Mouse (Mus musculus) cerebral cortex, adult 2 months (tissue): Measurements from ENCODE around the gene Pfdn5.

Source experiments
- WGBS: fragments of 180-500 bp; shearing (Covaris S2); methylation state at CpG from one replicate; pipeline ENCODE4 v1.1.7; 2018; 5-methylcytosine and 5-hydroxymethylcytosine counted together

Pfdn5 gene

GRCm38 (mm10) chr15:102336946-102337345, 11.0 kb downstream of the Pfdn5 start:
- 88% methylated on average over 4 of the region's 4 CpGs for WGBS

DNA sequence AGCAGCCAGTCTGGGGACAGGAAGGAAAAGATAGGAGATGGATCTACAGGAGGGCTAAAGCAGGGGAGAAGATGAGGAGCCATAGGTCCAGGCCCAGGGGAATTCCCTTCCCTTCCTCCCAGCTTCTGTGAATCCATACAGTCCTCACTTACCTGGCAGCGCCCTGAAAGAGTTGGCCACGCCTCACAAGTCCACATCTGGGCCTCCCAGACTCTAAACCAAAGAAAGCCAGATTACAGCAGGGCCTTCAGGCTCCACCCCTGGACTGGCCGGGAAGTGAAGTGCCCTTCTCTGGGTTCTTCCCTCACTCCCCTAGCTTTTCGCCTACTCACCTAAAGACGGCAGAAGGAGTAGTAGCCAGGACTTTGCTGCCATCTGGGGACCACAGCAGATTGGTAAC, 13.7 kb downstream of the Pfdn5 start:
- 74% methylated on average over 5 of the region's 5 CpGs for WGBS

- 7% methylated on average over 1 of the region's 1 CpGs for WGBS
These were observed 15.7 kb downstream of the Pfdn5 start for GRCm38 (mm10) chr15:102341580-102341979.

GRCm38 (mm10) chr15:102344490-102344889, 18.6 kb downstream of the Pfdn5 start:
- 92% methylated on average over 3 of the region's 3 CpGs for WGBS

DNA sequence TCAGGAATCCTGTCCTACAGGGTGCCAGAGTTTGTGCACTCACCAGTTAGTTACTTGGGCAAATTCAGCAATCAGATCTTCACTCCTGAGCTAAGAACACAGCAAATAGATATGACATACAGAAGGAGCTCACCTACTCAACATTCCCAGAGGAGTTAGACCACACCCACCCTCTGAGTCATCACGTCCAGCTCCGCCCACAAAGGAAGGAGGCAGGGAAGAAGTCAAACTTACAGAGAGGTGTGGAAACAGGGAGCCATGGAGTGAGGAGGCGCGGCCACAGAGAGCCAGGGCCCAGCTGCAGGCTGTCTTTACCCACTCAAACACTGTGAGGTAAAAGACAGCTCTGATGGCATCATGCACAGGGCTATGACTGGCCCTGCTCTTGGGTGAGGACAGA, 20.5 kb downstream of the Pfdn5 start:
- 88% methylated on average over 4 of the region's 4 CpGs for WGBS

GRCm38 (mm10) chr15:102350138-102350941, 24.4 kb downstream of the Pfdn5 start, which contains the start of gene Aaas:
TSS of gene Aaas (minus strand) at chr15:102350771.
- under 1% methylated on average over 56 of the region's 56 CpGs for WGBS

DNA sequence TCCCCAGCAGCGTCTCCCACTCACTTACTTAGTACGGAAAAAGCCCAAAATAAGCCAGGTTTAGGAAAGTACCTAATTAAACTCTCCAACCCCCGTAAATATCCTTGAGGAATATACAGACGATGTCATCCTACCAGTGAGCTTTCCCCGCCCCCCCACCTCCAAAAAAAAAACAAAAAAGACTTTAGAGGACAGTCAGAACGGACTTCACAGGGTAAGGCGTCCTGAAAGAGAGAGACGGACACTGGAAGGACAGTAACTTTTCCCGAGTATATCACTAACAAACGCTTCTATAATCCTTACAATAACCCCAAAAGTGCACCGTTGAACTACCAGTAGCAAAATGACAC, 25.0 kb downstream of the Pfdn5 start:
- 6% methylated on average over 11 of the region's 11 CpGs for WGBS

DNA sequence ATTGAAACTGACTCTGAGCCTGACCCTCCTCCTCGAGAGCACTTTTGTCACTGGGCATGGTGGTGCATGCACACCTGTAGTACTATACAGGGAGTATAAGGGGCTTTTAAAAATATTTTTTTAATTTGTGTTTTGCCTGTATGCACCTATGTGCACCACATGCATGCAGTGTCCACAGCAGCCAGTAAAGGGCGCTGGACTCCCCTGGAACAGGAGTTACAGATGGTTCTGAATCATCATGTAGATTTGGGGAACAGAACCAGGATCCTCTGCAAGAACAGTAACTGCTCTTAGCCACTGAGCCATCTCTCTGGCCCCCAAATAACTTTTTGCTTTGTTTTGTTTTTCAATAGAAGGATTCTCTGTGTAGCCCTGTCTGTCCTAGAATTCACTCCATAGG, 26.3 kb downstream of the Pfdn5 start:
- WGBS: 69% methylated on average over 2 of the region's 2 CpGs

- 90% methylated on average over 2 of the region's 2 CpGs for WGBS
These were observed 28.1 kb downstream of the Pfdn5 start for GRCm38 (mm10) chr15:102353986-102354385.

DNA sequence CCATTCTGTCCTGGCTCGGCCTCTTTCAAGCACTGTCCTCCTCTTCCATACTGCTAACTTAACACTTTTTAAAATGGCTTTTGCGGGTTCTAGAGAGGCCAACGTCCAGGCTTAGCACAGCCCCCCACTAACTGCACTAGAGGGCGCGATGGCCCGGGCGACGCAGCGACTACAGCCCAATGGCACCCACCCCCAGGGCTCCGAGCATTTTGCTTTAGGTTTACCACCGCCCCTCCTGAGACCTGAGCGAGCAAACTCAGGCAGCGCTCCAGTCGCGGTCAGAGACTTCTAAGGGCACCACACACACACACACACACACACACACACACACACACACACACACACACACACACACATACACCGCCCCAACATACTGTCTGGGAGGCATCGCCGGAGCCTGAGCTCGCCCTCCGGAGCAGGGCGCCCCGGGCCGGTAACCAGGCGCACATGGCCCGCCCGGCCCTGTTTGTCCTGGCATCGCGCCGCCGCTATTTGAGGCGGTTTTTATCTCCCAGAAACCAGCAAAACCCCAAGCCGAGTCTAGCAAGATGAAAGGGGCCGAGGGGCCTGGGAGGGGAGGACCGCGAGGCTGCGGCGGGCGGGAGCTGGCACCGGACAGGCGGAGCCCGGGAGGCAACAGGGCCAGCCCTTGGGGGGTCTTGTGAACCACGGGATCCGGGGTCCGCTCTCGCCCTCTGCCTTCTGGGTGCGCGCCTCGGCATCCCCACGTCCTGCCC, 29.4 kb downstream of the Pfdn5 start:
- WGBS: under 1% methylated on average over 49 of the region's 49 CpGs

DNA sequence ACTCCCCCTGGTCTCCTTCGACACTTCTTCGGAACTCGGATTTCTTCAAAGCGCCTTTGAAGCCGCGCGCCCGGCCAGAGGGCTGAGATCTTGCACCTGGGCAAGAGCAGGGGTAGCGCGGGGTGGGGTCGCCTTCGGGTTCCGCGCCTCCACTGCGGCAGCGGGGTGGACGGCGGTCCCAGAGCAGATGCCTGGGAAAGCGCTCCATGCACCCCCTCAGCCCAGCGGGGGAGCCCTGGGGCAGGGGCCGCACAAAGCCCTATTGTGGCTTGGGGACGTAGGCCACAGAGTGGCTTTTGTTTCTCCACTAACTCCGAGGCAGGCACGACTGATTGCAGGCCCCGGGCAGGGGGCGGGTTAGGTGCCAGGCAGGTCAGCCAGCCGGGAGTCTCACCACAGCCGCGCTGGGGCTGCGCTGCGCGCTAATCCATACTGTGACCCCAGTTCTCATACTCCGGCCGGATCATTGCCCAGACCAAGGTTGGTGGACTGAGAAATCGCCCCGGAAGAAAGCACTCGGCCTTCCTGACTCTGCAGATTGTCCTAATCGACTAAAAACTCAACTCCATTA, 30.0 kb downstream of the Pfdn5 start:
- 13% methylated on average over 38 of the region's 38 CpGs for WGBS

DNA sequence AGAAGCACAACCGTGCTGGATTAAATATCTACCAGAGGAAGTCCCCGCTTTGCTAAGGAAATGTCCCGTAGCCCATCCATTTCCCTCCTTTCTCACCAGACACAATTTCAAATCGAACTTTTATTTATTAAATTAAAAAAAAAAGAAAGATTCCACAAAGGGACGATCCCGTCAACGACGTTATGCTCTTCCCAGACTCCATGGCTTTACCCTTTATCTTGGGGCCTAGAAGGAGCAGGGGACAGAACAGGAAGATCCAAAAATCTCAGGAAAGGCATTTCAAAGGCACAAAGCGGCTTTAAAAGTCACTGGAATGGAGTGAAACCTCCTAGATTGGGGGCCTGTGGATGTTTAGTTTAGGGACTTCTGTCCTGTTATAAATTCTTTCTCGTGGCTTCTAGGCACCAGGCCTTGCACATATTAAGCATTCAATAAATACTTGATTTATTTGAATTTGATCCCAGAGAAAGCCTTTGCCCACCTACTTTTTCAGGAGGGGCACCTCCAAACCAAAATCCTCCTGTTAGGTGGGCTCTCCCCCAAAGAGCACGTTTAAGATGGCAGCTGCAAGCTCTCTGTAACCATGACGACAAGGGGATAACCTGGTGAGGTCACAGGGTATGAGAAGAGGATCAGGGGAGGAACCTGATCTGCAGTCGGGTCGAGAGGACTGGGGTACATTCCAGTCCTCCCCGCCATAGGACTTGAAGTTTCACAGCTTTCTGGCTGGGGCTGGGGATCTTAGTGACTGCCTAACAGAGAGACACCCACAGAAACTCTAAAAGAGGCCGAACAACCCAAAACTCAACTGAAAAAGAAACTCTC, 30.8 kb downstream of the Pfdn5 start:
- WGBS: 79% methylated on average over 16 of the region's 16 CpGs

DNA sequence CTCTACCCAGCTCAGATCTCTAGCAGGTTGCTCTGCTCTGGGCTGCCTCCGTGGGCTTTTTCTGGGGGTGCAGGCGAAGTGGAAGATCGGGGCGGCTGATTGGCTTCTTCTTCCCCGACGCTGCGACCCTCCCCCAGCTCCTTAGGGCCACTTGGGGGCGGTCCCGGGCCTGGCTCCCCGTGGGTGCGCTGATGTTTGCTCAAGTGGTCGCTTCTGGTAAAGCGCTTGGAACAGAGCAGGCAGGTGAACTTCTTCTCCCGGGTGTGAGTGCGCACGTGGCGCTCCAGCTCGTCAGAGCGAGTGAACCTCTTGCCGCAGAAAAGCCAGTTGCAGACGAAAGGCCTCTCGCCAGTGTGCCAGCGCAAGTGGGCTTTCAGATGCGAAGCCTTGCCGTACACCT, 32.2 kb downstream of the Pfdn5 start:
- 13% methylated on average over 25 of the region's 25 CpGs for WGBS

DNA sequence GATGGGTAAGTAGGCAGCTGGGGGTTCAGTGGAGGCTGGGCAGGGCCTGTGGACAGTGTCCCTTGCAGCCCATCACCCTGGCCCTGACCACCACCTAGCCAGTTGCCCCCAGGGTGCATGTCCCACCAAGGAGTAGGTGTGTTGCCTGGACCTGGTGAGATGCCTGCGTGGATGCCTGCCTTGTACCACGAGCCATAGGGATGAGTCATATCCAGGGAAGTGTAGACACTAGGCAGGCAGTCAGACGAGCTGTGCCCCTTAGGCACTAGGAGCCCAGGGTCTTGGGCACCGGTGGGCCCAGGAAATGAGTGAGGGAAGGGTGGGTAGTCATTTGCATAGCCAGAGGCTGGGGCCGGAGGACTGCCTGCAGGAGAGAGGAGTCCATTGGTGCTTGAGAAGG, 32.9 kb downstream of the Pfdn5 start:
- 46% methylated on average over 5 of the region's 5 CpGs for WGBS

GRCm38 (mm10) chr15:102362648-102363047, 36.7 kb downstream of the Pfdn5 start:
- WGBS: 24% methylated on average over 14 of the region's 14 CpGs

DNA sequence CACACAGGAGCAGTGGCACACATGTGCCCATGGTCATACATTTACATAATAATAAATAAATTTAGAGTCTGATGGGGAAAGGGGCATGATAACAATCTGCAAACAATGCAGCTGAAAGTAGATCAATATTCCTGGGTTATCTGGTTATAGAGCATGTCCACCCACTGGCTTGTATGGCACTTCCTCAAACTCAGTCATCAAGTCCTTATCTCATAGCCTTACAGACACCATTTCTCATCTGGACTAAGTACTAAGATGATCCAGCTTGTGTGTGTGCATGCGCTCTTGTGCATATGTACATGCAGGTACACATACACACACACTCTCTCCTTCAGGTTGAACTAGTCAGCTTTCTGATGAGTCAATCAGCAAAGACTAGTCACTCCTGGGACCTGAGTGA, 38.8 kb downstream of the Pfdn5 start:
- 98% methylated on average over 1 of the region's 1 CpGs for WGBS

- 17% methylated on average over 7 of the region's 7 CpGs for WGBS
These were observed 40.3 kb downstream of the Pfdn5 start for GRCm38 (mm10) chr15:102366238-102366637.

DNA sequence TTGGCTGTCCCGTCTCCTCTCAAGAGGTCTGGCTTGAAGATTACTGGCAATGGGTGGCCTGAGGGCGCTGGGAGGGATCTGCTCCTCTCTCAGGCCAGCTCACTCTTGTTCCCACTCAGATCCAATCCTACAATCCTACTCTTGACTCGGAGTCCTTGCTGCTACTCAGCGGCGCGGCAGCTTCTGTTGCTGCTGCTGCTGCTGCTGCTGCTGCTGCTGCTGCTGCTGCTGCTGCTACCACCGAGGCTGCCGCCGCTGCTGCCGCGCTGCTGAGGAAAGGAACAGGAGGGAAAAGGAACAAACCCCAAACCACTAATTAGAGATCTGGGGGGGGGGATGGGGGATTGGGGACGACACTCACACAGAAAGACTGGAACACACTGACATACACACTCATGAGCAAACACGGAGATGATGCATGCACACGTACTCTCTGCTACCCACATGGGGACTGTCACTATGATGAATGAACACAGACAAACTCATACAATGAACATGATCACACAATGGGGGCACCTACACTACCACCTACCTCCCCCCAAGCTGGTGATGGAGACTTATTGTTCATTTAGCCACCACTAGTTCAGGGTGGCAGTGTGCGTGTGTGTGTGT, 40.9 kb downstream of the Pfdn5 start, which contains the start of gene Sp7:
TSS of gene Sp7 (minus strand) at position 450 of the 612 bp plus-strand sequence.
- WGBS: 7% methylated on average over 15 of the region's 15 CpGs

DNA sequence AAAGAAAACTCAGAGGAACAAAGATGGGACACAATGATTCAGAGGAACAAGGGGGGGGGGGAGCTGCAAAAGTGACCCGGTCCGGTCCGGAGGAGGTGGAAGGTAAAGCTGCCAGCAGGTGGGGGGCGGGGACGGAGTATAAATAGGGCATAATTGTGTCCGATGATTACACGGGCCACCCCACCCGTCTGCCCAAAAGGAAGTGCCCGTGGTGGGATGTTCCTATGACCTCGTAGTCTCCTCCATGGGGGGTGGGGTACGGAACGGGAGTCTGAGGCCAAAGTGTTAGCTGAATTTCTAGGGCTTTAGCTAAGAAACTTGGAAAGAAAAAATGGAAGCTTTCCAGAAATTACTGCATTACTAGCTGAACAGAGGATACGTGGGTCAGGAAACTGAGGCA, 44.1 kb downstream of the Pfdn5 start:
- 18% methylated on average over 13 of the region's 13 CpGs for WGBS

DNA sequence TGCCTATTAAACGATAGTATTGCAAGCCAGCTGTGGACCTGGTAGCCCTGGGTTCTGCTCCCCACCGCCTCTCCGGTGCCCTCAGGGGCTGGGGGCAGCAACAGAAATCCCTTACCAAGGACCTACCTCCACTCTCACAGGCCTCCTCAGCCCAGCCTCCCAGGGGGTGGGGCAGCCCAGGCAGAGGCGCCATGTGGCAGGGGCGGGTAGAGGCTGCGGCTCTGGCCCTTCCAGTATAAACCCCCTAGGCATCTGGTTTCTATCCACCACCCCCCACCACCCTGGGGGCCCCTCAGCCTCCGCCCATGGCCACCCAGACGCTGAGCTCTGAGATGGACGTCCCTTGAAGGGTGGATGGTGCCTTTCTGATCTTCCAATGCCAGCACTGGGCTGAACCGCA, 44.8 kb downstream of the Pfdn5 start:
- 42% methylated on average over 10 of the region's 10 CpGs for WGBS

DNA sequence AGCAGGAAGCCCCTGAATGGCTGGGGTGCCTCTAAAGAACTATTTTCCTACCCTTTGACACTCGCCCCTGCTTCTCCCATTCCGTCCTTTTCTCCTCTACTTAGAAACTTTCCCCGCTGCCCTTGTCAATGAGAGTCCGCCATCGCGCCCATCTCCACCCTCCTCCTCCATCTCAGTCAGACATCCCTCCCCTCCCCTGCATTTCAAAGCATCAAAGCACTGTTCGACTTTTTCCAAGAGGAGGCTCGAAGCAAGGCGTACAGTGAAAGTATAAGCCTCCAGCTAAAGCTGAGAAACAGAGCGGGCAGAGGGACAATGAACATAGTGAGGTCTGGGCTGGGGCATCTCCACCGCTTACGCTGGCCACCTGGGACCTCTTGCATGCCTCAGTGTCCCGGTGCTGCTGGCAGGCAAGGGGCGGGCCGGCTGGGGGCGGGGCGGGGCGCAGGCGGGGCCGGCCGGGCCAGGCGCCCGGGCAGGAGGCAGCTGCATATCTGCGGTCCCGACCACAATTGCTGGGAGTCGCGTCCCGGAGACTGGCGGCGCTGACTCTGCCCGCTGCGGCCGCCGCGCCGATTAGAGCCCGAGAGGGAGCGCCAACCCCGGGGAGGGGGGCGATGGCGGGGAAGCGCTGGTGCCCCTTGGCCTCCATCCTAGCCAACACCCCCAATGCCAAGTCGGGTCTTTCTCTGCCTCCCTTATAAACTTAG, 50.7 kb downstream of the Pfdn5 start:
- WGBS: 1% methylated on average over 41 of the region's 43 CpGs
